Mouse (Mus musculus) hindlimb bud, embryonic 11.5 days (tissue): ENCODE data around the gene Rec114.

ENCODE experiments used
- DNase-seq: peaks from one replicate; pipeline ENCODE4 v3.0.0-alpha.2; 2012; ENCODE audit warnings: low read depth, low spot score; ENCODE audit errors: extremely low spot score

Gene Rec114

GRCm38 (mm10) chr9:58743702-58744248, at the start of gene Rec114:
Gene Rec114 (minus strand): TSS chr9:58743964.
- no peak for DNase-seq

GRCm38 (mm10) chr9:58789476-58789875, 45.7 kb upstream of the Rec114 start:
- DNase-seq = no peak

GRCm38 (mm10) chr9:58775363-58775762, 31.6 kb upstream of the Rec114 start:
- no peak for DNase-seq

- DNase-seq = no peak
These were observed 31.0 kb upstream of the Rec114 start for GRCm38 (mm10) chr9:58774761-58775160.

DNA sequence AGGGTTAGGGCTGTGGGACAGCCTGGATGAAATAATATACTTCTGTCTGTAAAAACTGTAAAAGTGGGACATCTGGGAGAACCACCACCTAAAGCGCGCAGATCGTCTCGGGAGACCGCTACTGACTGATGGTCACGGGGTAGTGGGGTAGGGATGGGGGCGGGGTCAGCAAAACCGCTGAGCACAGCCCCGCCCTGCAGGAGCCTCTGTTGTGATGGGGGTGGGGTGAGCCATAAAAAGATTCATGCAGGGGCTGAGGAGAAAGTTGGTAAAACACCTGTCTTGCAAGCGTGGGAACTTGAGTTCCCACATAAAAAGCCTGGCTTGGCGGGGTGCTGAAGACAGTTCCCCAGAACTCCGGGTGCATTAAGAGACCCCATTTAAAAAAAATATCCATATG, 26.2 kb upstream of the Rec114 start:
- no peak for DNase-seq

GRCm38 (mm10) chr9:58766959-58767955, 23.5 kb upstream of the Rec114 start:
- no peak for DNase-seq

DNA sequence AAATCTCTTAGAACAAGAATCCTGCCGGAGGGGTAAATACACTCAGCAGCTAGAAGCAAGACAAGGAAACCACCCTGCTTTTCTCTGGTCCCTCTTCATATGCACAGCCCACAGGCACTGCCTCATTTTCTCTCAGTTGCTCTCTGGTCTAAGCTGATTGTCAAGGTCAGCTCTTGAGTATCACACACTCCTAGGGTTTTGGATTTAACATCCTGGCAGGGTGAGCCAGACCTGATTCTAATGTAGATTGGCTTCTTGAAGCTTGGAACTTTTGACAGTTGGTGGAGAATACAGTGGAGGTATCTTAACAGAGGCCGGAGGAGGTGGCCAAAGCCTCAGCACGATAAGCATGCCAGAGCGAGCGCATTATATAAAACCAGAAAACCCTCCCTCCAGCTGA, 20.6 kb upstream of the Rec114 start:
- DNase-seq = no peak

- DNase-seq = no peak
These were observed 19.4 kb upstream of the Rec114 start for GRCm38 (mm10) chr9:58763114-58763513.

- no peak for DNase-seq
These were observed 18.3 kb upstream of the Rec114 start for GRCm38 (mm10) chr9:58762086-58762485.

GRCm38 (mm10) chr9:58758754-58759153, 15.0 kb upstream of the Rec114 start:
- no peak for DNase-seq

GRCm38 (mm10) chr9:58756371-58757132, 12.8 kb upstream of the Rec114 start:
- no peak for DNase-seq

- DNase-seq = no peak
These were observed 9.8 kb upstream of the Rec114 start for GRCm38 (mm10) chr9:58753606-58754005.

- DNase-seq = no peak
These were observed 4.4 kb upstream of the Rec114 start for GRCm38 (mm10) chr9:58748142-58748541.

DNA sequence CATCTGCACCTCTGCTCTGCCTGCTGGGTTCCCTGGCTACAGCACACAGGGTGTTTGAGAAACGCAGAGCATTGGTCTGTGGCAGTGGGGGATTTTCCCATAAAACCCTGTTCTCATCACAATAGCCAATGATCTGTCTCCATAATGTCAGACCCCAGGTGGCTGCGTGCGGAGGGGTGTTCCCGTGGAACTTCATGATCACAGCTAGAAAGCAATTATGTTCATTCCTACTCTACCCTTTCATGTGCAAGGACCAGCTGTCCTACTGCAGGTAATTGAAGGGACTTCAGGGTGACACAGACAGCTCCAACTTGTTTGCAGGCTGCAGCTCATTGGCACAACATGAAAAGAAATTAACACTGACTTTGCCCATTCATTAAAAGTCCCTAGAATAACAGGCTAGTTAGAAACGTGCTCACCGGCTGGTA, 3.6 kb upstream of the Rec114 start:
- DNase-seq = no peak

DNA sequence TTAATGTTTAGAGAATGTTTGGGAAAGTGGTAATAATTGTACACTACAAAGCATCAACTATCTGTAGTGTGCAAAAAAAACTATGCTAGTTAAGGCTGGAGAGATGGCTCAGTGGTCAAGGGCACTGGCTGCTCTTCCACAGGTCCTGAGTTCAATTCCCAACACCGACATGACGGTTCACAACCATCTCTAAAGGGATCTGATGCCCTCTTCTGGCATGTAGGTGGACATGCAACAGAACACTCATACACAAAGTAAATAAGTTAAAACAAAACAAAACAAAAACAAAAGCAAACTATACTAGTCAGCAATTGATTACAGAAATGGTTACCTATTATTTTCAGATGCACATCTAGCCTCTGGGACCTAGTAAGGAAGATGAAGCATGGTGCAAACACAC, 1.1 kb downstream of the Rec114 start:
- DNase-seq = no peak

- DNase-seq = no peak
These were observed 2.4 kb downstream of the Rec114 start for GRCm38 (mm10) chr9:58741369-58741768.

GRCm38 (mm10) chr9:58739791-58740190, 4.0 kb downstream of the Rec114 start:
- no peak for DNase-seq

GRCm38 (mm10) chr9:58723165-58723564, 20.6 kb downstream of the Rec114 start:
- no peak for DNase-seq

GRCm38 (mm10) chr9:58722151-58722550, 21.6 kb downstream of the Rec114 start:
- DNase-seq = no peak

- DNase-seq = no peak
These were observed 22.7 kb downstream of the Rec114 start for GRCm38 (mm10) chr9:58721021-58721420.

- DNase-seq = no peak
These were observed 23.6 kb downstream of the Rec114 start for GRCm38 (mm10) chr9:58720167-58720566.

DNA sequence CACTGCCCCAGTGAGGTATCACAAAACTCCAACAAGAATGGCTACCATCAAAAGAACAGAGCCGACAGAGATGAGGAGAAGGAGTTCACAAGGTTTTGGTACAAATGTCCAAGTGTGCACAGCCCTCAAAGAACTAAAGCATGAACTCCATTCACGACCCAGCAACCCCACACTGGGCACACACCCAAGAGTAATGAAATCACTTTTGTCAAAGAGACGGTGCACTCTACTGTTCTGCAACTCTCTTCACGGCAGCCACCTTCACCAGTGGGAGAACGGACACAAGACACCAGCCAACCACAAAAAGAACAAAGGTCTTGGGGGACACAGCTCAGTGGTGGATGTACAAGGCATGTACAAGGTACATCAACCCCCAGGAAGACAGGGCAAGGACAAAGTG, 24.3 kb downstream of the Rec114 start:
- no peak for DNase-seq
